Mouse (Mus musculus) 3T3-L1 (cell line): ENCODE measurements around the gene Susd4.

Experiments
- DNase-seq: peaks from one replicate; pipeline ENCODE4 v3.0.0-alpha.2; 2015; ENCODE audit warnings: low read depth, low spot score

Gene Susd4

GRCm38 (mm10) chr1:182861671-182862358, 98.2 kb downstream of the Susd4 start:
- no peak for DNase-seq

GRCm38 (mm10) chr1:182863396-182863795, 99.7 kb downstream of the Susd4 start:
- no peak for DNase-seq

- no peak for DNase-seq
These were observed 104.2 kb downstream of the Susd4 start for GRCm38 (mm10) chr1:182867886-182868285.

- DNase-seq = peak; percentile 11
These were observed 104.9 kb downstream of the Susd4 start for GRCm38 (mm10) chr1:182868432-182869113.

- DNase-seq = no peak
These were observed 105.4 kb downstream of the Susd4 start for GRCm38 (mm10) chr1:182869114-182869456.

- no peak for DNase-seq
These were observed 114.5 kb downstream of the Susd4 start for GRCm38 (mm10) chr1:182878156-182878555.

- peak; percentile 65 for DNase-seq
These were observed 115.1 kb downstream of the Susd4 start for GRCm38 (mm10) chr1:182878719-182879118.

GRCm38 (mm10) chr1:182881246-182881645, 117.6 kb downstream of the Susd4 start:
- DNase-seq = no peak

- no peak for DNase-seq
These were observed 119.0 kb downstream of the Susd4 start for GRCm38 (mm10) chr1:182882611-182883010.

- DNase-seq = peak; percentile 39
These were observed 132.0 kb downstream of the Susd4 start for GRCm38 (mm10) chr1:182895698-182896097.

GRCm38 (mm10) chr1:182897071-182897470, 133.4 kb downstream of the Susd4 start:
- no peak for DNase-seq

GRCm38 (mm10) chr1:182897506-182898138, 134.0 kb downstream of the Susd4 start:
- no peak for DNase-seq

GRCm38 (mm10) chr1:182902095-182902494, 138.4 kb downstream of the Susd4 start:
- peak; percentile 65 for DNase-seq

- DNase-seq = no peak
These were observed 139.2 kb downstream of the Susd4 start for GRCm38 (mm10) chr1:182902906-182903305.

- DNase-seq = no peak
These were observed 142.0 kb downstream of the Susd4 start for GRCm38 (mm10) chr1:182905669-182906068.

GRCm38 (mm10) chr1:182908050-182909036, 144.7 kb downstream of the Susd4 start:
- peak; percentile 100 for DNase-seq

GRCm38 (mm10) chr1:182909066-182909465, 145.4 kb downstream of the Susd4 start:
- DNase-seq = peak; percentile 70

GRCm38 (mm10) chr1:182909596-182909995, 145.9 kb downstream of the Susd4 start:
- no peak for DNase-seq

GRCm38 (mm10) chr1:182912591-182912990, 148.9 kb downstream of the Susd4 start:
- no peak for DNase-seq

- DNase-seq = no peak
These were observed 150.7 kb downstream of the Susd4 start for GRCm38 (mm10) chr1:182914121-182914908.

GRCm38 (mm10) chr1:182916166-182916565, 152.5 kb downstream of the Susd4 start:
- no peak for DNase-seq
